Mouse (Mus musculus): ENCODE measurements around the gene Ldlr.
"Not testable (repeated sequence)": the region's sequence is repeated elsewhere in the genome, so short reads cannot be mapped to it uniquely, and the experiment has no call there.

Gene Ldlr

GRCm38 (mm10) chr9:21758576-21759529, 35.6 kb downstream of the Ldlr start:
- peak; percentile 9 for DNase-seq

DNA sequence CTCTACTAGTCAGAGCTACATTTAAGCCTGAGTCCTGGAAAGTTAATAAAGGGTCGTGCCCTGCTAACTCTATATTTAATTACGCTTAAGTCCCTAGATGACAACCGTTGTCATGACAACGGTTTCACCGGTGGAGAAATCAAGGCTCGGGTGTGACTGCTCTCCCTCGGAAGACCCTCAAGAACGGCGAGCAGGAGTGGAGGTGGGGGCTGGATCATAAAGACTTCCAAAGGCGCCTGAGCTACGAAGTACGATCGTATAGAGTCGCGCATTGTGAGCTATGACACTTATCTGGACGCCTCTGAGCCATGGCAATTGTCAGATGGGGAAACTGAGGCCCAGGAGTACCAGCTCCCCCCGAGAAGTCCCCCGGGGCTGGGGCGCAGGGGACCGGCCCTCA, 36.4 kb downstream of the Ldlr start:
- DNase-seq: no peak

DNA sequence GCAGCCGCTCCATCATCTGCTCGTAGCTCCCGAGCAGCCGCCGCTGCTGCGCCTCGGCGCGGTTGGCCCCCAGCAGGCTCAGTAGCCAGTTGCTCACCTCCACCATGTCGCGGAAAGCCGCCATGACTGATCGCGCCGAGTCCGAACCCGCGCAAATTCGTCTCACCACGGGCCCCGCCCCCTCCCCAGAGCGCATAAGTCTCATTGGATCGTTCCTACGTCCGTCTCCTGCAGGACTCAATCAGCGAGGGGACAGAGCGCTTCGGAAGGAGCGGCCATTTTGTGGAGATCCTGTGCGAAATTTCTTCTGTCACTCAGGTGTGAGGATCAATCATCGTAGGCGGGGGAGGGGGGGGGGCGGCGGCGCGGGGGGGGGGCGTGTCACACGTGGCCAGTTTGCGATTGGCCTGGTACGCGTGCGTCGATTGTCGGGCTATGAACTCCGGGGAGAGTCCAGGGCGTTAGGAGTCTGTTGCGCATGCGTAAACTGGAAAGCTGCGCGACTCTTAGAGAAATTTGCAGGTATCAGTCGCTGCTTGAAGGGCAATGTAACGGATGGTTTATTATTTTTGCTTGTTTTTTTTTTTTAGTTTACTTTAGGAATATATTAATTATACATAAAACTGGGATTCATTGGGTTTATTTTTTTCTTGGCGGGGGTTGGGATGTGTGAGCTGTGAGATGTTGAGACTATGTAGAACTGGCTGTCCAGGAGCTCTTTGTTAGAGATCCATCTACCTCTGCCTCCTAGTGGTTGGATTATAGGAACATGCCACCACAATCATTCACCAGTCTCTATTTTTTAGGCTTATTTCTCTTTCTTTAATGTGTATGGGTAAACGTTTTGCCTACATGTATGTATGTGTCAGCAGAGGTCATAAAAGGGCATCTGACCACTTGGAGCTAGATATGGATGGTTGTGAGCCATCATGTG, 37.1 kb downstream of the Ldlr start, which contains the start of gene Spc24:
Gene Spc24, minus strand, starts transcription at position 149 of the 934 bp plus-strand sequence.
- peak; percentile 95 for DNase-seq

- DNase-seq: no peak
These were observed 38.9 kb downstream of the Ldlr start for GRCm38 (mm10) chr9:21762135-21762534.

DNA sequence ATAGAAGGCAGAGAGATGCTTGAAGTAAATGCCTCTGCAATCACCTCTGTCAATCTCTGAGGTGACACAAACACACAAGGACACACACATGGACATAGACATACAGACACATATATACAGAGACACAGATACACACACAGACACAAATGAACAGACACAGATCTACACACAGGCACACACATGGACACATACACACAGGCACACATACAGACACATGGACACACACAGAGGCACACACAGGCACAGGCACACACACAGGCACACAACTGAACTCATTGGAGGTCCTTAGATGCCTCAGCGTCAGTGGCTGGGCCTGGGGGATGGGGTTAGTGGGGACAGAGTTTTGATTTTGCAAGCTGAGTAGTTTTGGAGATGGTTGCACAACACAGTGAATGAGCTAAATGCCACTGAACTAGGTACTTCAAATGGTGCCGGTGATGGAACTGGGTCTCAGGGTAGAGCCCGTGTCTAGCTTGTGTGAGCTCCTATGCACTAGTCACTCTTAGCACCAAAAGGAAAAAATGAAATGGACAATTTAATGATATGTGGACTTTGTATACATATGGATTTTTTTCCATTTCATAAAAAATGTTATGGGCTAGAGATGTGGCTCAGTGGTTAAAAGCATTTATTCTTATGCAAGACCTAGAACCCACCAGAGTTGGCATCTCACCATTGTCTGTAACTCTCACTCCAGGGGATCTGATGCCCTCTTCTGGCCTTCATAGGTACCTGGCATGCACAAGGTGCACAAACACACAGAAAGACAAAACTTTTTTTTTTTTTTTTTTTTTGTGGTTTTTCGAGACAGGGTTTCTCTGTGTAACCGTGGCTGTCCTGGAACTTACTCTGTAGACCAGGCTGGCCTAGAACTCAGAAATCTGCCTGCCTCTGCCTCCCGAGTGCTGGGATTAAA, 41.1 kb downstream of the Ldlr start:
- DNase-seq: no peak

GRCm38 (mm10) chr9:21767896-21768295, 44.6 kb downstream of the Ldlr start:
- DNase-seq: no peak

- DNase-seq: no peak
These were observed 45.5 kb downstream of the Ldlr start for GRCm38 (mm10) chr9:21768511-21769411.

DNA sequence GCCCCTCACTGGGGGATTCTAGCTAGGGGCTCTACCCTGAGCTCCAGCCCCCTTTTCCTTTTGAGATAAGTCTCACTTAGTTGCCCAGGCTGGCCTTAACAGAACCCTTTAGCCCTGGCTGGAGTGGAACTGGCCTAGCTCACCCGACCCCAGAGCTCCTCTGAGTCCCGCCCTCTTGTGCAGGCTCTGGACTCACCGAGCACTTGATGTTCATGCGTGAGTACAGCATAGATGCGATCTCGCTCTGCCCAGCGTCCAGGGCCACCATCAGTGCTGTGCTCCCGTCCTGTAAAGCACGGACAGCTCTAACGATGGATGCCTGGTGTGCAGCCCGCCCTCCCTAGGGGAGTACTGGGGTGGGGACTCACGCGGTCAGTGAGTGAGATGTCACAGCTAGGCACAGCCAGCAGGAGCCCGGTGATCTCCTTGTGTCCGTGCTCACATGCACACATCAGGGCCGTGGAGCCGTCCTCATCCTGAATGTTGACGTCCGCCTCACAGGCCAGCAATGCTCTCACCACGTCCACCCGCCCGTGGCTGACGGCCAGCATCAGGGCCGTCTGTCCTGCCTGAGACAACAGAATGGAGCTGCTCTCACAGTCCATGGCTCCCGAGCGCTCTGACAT, 46.4 kb downstream of the Ldlr start:
- DNase-seq: no peak

DNA sequence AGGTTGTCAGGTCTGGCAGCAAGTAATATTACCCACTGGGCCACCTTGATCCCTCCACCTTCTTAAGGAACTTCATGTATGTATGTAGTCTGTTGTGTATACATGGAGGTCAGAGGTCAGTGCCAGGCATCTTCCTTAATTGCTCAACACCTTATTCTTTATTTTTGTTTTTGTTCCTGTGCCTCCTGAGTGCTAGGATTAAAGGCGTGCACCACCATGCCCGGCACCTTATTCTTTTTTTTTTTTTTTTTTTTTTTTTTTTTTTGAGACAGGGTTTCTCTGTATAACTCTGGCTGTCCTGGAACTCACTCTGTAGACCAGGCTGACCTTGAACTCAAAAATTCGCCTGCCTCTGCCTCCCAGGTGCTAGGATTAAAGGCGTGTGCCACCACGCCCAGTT, 50.1 kb downstream of the Ldlr start:
- not testable (repeated sequence) for DNase-seq

DNA sequence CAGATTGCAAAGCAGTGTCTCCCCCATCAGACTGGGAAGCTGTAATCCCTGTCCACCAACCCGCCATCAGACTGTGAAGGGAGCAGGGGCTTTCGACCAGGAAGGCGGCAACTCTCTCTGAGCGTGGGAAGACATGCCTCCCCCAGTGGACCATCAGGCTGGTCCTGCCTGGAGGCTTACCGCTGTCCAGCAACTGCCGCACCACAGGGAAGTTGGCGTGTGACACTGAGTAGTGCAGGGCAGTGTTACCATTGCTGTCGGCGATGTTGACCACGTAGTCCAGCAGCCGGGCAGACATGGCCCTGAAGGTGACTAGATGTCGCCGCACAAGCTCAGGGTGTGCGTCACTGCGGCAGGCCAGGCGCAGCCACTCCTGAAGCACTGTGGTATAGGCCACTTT, 51.1 kb downstream of the Ldlr start:
- DNase-seq: no peak

DNA sequence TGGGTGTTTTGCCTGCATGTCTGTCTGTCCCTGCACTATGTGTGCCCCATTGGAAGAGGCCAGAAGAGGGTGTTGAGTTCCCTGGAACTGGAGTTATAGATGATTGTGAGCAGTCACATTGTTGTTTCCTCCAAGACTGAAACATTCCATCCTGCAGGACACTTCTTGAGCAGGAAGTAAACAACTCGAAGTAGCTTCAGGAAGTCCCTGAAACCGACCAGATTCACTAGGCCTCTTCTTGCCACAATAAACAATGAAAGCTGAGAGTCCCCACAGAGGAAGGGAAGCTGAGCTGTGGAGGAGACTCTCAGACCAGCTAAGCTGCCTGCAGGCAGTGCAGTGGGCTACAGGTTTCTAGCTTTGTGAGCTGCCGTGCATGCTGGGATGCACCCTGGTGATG, 54.4 kb downstream of the Ldlr start:
- DNase-seq: no peak

DNA sequence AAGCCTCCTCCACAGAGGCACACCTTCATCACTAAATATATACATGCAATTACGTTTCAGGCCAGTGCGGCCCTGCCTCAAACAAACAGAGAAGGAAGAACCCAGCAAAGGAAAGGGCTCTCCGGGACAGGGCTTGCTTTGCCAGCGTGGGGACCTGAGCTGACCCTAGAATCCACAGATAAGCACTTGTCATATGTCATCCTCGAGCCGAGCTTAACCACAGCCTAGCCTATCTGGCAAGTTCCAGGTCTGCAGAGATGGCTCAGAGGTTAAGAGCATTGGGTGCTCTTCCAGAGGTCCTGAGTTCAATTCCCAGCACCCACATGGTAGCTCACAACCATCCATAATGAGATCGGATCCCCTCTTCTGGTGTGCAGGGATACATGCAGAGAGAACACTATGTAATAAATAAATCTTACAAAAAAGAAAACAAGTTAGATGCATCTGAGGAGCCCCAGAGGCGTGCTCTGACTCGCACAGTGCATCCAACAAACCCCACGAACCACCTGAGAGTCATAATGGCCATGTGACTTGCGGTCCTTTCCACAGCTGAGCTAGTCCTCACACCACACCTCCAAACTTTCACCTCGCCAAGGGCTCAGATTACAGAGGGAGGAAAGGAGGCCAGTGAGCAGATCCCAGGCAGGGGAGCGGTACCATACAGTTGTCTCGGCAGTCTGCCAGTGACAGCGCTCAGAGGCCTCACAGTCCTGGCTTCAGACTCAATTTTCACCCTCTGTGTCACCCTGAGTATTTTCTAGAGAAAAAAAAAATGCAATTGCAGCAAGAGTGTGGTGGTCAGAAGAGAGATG, 58.6 kb downstream of the Ldlr start:
- no peak for DNase-seq

- DNase-seq: no peak
These were observed 61.4 kb downstream of the Ldlr start for GRCm38 (mm10) chr9:21784517-21785307.

DNA sequence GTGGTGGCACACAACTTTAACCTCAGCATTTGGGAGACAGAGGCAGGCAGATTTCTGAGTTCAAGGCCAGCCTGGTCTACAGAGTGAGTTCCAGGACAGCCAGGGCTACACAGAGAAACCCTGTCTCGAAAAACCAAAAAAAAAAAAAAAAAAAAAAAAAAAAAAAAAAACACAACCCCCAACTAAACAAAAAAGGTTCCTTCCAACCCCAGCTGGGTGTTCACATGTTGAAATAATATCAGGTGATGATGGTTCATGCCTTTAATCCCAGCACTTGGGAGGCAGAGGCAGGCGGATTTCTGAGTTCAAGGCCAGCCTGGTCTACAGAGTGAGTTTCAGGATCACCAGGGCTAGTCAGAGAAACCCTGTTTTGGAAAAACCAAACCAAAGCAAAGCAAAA, 63.0 kb downstream of the Ldlr start:
- DNase-seq: not testable (repeated sequence)

DNA sequence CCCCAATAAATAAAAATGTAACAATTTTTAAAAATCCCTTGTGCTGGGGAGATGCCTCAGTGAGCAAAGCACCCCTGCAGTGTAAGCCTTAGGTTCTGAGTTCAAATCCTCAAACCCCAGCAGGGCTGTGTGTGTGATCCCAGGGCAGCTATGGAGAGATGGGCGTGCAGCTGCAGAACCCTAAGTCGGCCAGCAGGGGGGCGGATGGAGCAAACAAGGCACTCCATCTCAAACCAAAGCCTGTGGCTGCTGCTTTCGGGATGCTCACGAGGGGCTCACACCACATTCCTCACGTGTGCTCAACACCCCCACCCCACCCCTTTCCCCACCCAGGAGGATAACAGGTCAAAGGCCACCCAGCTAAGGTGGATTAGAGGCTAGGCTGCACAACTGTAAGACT, 63.6 kb downstream of the Ldlr start:
- DNase-seq: peak; percentile 62

DNA sequence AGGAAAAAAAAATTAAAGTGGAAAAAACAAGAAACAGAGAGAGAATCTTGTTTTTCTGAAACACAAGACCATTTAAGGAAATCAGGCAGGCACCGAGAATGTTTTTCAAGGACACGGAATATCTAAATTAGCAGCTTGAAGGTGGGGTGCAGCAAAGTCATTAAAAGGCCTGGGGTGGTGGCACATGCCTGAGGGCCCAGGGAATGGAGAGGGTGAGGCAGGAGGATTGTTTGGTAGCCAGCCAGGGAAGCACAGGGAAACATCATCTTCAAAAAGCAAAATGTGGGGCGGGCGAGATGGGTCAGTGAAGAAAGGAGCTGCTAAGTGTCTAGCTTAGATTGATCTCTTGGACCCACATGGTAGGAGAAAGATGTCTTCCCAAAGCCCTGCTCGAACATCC, 64.4 kb downstream of the Ldlr start:
- DNase-seq: no peak

- DNase-seq: no peak
These were observed 65.0 kb downstream of the Ldlr start for GRCm38 (mm10) chr9:21788234-21788633.

DNA sequence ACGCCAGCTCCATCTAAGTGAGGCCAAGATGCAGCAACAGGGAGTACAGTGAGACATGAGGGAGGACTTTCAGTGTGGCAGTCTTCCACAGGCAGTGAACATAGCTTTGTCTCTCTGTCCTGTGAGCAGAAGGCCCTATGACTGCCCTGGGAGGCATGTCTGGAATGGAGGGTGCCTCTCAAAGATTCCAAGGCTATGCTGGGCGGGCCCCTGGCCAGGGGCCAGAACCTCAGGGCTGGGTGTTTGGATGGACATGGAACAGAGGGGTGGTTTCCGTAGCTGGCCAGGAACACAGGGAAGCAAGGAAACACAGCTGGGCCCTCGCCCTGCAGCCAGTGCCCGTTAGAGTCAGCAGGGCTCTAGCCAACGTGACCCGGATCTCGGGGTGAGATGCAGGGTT, 68.6 kb downstream of the Ldlr start:
- no peak for DNase-seq

DNA sequence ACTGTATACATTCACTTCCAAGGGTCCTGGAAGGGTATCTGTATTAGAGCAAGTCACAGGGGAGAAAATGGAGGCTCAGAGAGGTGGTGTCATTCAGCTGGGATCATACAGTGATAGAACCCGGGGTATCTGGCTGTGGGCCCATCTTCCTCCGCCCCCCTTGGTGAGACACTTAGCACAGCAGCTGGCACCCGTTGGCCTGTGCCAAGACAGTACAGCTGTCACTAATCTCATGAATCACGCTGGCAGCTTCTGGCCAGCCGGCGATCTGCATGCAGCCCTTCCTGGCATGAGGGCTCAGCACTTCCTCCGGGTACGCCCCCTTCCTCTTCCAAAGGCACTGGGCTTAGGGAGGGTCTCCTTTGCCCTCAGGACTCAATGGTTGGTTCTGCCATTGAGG, 69.4 kb downstream of the Ldlr start:
- DNase-seq: no peak

Data from thymus, postnatal 25 days (tissue).